Mouse (Mus musculus) forebrain, postnatal 0 days (tissue): Measurements from ENCODE around the gene Fam172a. TPM values are rescaled to one million over a fixed set of nuclear protein-coding genes. Genes with fewer than 3 reads are reported as not detected.

ENCODE experiments used
- ATAC-seq: fragments of 200-750 bp; cut with Nextera tagmentation; 2 replicates; pipeline ENCODE4 v1.8.0; 2017; ENCODE audit warnings: mild to moderate bottlenecking, moderate library complexity
- DNase-seq: peaks from one replicate; pipeline ENCODE4 v3.0.0-alpha.2; 2015
- H3K27ac ChIP-seq: fragments of 300-500 bp; sonication (generic); 2 replicates; pipeline ENCODE4 v1.5.1; 2014; ENCODE audit warnings: low read depth, mild to moderate bottlenecking, antibody characterized with exemption, low read length, moderate library complexity, mixed read lengths
- H3K27me3 ChIP-seq: fragments of 300-500 bp; sonication (generic); 2 replicates; pipeline ENCODE4 v1.6.1; 2014; ENCODE audit warnings: mild to moderate bottlenecking, low read length, mixed read lengths; ENCODE audit not compliant: insufficient read depth
- H3K36me3 ChIP-seq: fragments of 300-500 bp; sonication (generic); 2 replicates; pipeline ENCODE4 v1.6.1; 2014; ENCODE audit warnings: mild to moderate bottlenecking, moderate library complexity; ENCODE audit not compliant: insufficient read depth
- H3K4me1 ChIP-seq: fragments of 300-500 bp; sonication (generic); 2 replicates; pipeline ENCODE4 v1.6.1; 2014; ENCODE audit warnings: antibody characterized with exemption; ENCODE audit not compliant: insufficient read depth
- H3K4me2 ChIP-seq: fragments of 300-500 bp; sonication (generic); 2 replicates; pipeline ENCODE4 v1.6.1; 2014; ENCODE audit warnings: low read depth, mild to moderate bottlenecking, moderate library complexity
- H3K4me3 ChIP-seq: fragments of 300-500 bp; sonication (generic); 2 replicates; pipeline ENCODE4 v1.5.1; 2014; ENCODE audit warnings: low read depth, low read length, mixed read lengths
- H3K9ac ChIP-seq: fragments of 300-500 bp; sonication (generic); 2 replicates; pipeline ENCODE4 v1.6.1; 2014; ENCODE audit warnings: mild to moderate bottlenecking
- H3K9me3 ChIP-seq: fragments of 300-500 bp; sonication (generic); 2 replicates; pipeline ENCODE4 v1.6.1; 2016; ENCODE audit warnings: low read length
- CTCF ChIP-seq: sonication (generic); IDR thresholded peaks from 2 replicates; pipeline ENCODE4 v1.5.1; 2016; ENCODE audit warnings: antibody characterized with exemption, control low read depth, low read depth
- WGBS: fragments of 180-500 bp; shearing (Covaris S2); extraction: QIAGEN DNeasy Blood & Tissue Kit; methylation state at CpG from one replicate; pipeline ENCODE4 v1.1.7; 2014; 5-methylcytosine and 5-hydroxymethylcytosine counted together
- polyA plus RNA-seq: library from polyadenylated mRNA; unstranded; fragments of >200 nt; fragmentation: Nextera tagmentation; extraction: Ambion mirVana; gene quantifications from 2 replicates; pipeline ENCODE4 v1.2.1, GENCODE M21; 2015
- total RNA-seq: library from RNA; depleted of rRNA; stranded (reverse); fragments of >200 nt; gene quantifications from 2 replicates; pipeline ENCODE4 v1.2.3, GENCODE M21; 2014

Gene Fam172a
- total and polyA plus RNA-seq, 2 experiments from 2014 or later, result 38.6 to 51.7 TPM

- DNase-seq, result no peak
- 35% methylated on average over 4 of the region's 4 CpGs for WGBS
Observed at GRCm38 (mm10) chr13:78004649-78005048, 302.8 kb downstream of the Fam172a start.

GRCm38 (mm10) chr13:78005344-78005743, 303.5 kb downstream of the Fam172a start:
- Histone ChIP-seq H3K4me2 (no peak overlapping the region), H3K9me3 (no peaks in the 10 kb centered on the region), H3K27ac (no peak overlapping the region), H3K9ac (no peak overlapping the region), H3K36me3 (no peaks in the 10 kb centered on the region), H3K4me1 (no peaks in the 10 kb centered on the region), H3K4me3 (no peak overlapping the region), H3K27me3 (no peaks in the 10 kb centered on the region)
- ATAC-seq (peak; percentile 61), DNase-seq (no peak)
- WGBS, result 4% methylated on average over 3 of the region's 3 CpGs
- TF ChIP-seq CTCF, result no peak

More at GRCm38 (mm10) chr13:78004649-78005048, 302.8 kb downstream of the Fam172a start:
- TF ChIP-seq CTCF, result no peak
- Histone ChIP-seq H3K27me3 (no peaks in the 10 kb centered on the region), H3K4me3 (no peak overlapping the region), H3K27ac (no peak overlapping the region), H3K9ac (no peak overlapping the region), H3K9me3 (no peaks in the 10 kb centered on the region), H3K36me3 (no peaks in the 10 kb centered on the region), H3K4me2 (no peak overlapping the region), H3K4me1 (no peaks in the 10 kb centered on the region)
- peak; percentile 51; the same call in 1 of the 2 replicates for ATAC-seq

GRCm38 (mm10) chr13:78010176-78010575, 308.3 kb downstream of the Fam172a start:
- Histone ChIP-seq H3K4me3 (no peak overlapping the region), H3K27me3 (no peaks in the 10 kb centered on the region), H3K27ac (no peak overlapping the region), H3K9me3 (no peaks in the 10 kb centered on the region), H3K4me2 (no peak overlapping the region), H3K9ac (no peak overlapping the region), H3K4me1 (no peaks in the 10 kb centered on the region), H3K36me3 (no peaks in the 10 kb centered on the region)
- ATAC-seq (no peak), DNase-seq (no peak)
- WGBS, result 100% methylated on average over 1 of the region's 1 CpGs
- TF ChIP-seq CTCF, result no peak

GRCm38 (mm10) chr13:78024683-78025294, 323.0 kb downstream of the Fam172a start, which contains the start of gene Pou5f2:
Gene Pou5f2 (plus strand): TSS chr13:78024902.
- DNase-seq (no peak), ATAC-seq (no peak)
- no peaks in the 10 kb centered on the region for H3K27me3 ChIP-seq
- no peaks in the 10 kb centered on the region for H3K36me3 ChIP-seq
- no peak within 1 kb of the TSS for H3K4me2 ChIP-seq
- no peak within 1 kb of the TSS for H3K4me3 ChIP-seq
- WGBS, result 61% methylated on average over 15 of the region's 15 CpGs
- 0 out of 2 replicates have a peak, but pooled peaks have one; percentile 6 for TF ChIP-seq CTCF
- no peaks in the 10 kb centered on the region for H3K4me1 ChIP-seq
- no peaks in the 10 kb centered on the region for H3K9me3 ChIP-seq
- no peak within 1 kb of the TSS for H3K27ac ChIP-seq
- no peak within 1 kb of the TSS for H3K9ac ChIP-seq

GRCm38 (mm10) chr13:78032821-78033220, 331.0 kb downstream of the Fam172a start:
- no peaks in the 10 kb centered on the region for H3K27me3 ChIP-seq
- no peaks in the 10 kb centered on the region for H3K9me3 ChIP-seq
- 49% methylated on average over 1 of the region's 1 CpGs for WGBS
- H3K36me3 ChIP-seq, result no peaks in the 10 kb centered on the region
- H3K27ac ChIP-seq, result no peak overlapping the region
- DNase-seq (no peak), ATAC-seq (no peak)
- TF ChIP-seq CTCF, result no peak
- H3K4me2 ChIP-seq, result no peak overlapping the region
- H3K4me3 ChIP-seq, result no peak overlapping the region
- H3K4me1 ChIP-seq, result no peaks in the 10 kb centered on the region
- H3K9ac ChIP-seq, result no peak overlapping the region

- Histone ChIP-seq H3K36me3 (no peaks in the 10 kb centered on the region), H3K27ac (no peak overlapping the region), H3K4me1 (no peaks in the 10 kb centered on the region), H3K9ac (no peak overlapping the region), H3K4me3 (no peak overlapping the region), H3K4me2 (no peak overlapping the region), H3K27me3 (no peaks in the 10 kb centered on the region), H3K9me3 (no peaks in the 10 kb centered on the region)
- ATAC-seq (no peak), DNase-seq (no peak)
- TF ChIP-seq CTCF, result no peak
- WGBS, result 57% methylated on average over 1 of the region's 1 CpGs
Observed at GRCm38 (mm10) chr13:78037203-78037602, 335.4 kb downstream of the Fam172a start.

GRCm38 (mm10) chr13:78043203-78043602, 341.4 kb downstream of the Fam172a start:
- 74% methylated on average over 6 of the region's 6 CpGs for WGBS
- Histone ChIP-seq H3K4me1 (no peaks in the 10 kb centered on the region), H3K27me3 (no peaks in the 10 kb centered on the region), H3K27ac (no peak overlapping the region), H3K4me2 (no peak overlapping the region), H3K9ac (no peak overlapping the region), H3K36me3 (no peaks in the 10 kb centered on the region), H3K4me3 (no peak overlapping the region), H3K9me3 (no peaks in the 10 kb centered on the region)
- ATAC-seq, result peak; percentile 27
- DNase-seq, result no peak
- no peak for TF ChIP-seq CTCF
